Mouse (Mus musculus): ENCODE results near the gene Mrps10.

DNA sequence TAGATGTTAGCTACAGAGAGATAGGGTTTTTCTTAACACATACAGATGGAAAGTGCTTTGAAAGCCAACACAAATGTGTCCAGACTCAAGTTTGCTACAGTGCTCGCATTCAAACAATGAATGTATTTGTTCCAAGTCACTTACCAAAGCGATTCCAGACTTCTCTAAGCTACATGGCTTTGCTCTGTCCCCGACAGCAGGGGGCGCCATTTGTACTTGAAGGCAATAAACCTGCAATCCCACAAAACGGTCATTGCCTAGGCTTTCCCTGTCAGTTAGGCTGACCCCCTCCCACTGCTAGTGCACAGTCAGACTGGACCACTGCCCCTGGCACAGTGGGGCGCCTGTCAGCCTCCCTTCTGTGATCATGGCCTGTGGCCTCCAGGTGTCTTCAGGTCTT is 8.7 kb upstream of the Mrps10 start:
- TF ChIP-seq CTCF (IDR thresholded peaks at IDR 0.05; ENCODE audit: borderline replicate concordance, insufficient read depth, low read depth, low read length) (peak; percentile 45), POLR2A (IDR thresholded peaks at IDR 0.05; ENCODE audit: borderline replicate concordance, insufficient read depth, low read length) (no peak)

All from cerebellum, adult 2 months (tissue).